Mouse (Mus musculus): ENCODE measurements around the gene Ltf. TPM values are rescaled to one million over a fixed set of nuclear protein-coding genes. Genes with fewer than 3 reads are reported as not detected.
A peak's percentile ranks its signal among the peaks of the same experiment; 100 is the strongest.

Gene Ltf
- polyA plus RNA-seq, 1 experiment from 2014 or later, result 2.0 TPM

DNA sequence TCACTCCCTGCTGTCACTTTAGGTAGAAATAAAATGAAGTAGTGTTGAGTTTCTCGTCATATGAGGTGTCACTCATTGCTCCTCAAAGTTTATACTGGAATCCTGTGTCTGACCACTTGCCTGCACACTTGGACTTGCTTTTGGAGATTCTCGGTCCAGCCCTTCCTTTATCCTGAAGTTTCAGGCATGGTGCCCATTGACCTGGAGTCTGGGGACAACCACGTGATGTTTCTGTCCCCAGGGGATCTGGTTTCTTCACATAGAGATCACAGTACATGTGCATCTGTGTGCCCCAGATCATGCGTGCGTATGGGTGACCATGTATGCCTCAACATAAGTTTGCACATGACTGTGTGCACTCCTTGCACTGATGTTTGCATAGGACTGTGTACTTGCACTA lies 23.2 kb downstream of the Ltf start:
- no peaks in the 10 kb centered on the region for H3K36me3 ChIP-seq
- ATAC-seq (ENCODE audit: insufficient number of reproducible peaks, low FRiP score, low TSS enrichment, low read depth), result no peak

DNA sequence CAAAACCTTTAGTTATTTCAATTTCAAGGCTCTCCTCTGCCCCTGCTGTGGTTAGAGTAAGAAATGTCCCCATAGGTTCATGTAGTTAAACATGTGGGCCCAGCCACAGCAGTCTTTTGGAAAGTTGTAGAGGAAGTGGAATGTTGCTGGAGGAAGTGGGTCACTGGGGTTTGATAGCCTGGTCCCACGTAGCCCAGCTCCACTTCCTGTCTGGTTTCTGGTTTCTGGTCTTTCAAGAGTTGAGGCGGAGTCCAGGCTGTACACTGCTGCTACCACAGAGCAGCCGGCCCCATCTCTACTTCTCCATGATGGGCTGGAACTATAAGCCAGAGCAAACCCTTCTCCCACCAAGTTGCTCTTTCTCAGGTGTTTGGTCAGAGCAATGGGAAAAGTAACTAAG lies 27.2 kb downstream of the Ltf start:
- 49% methylated on average over 3 of the region's 3 CpGs for WGBS
- Histone ChIP-seq H3K9ac (no peak overlapping the region), H3K9me3 (no peaks in the 10 kb centered on the region), H3K27ac (no peak overlapping the region), H3K4me1 (no peaks in the 10 kb centered on the region), H3K4me2 (no peak overlapping the region), H3K4me3 (no peak overlapping the region), H3K27me3 (no peaks in the 10 kb centered on the region), H3K36me3 (no peaks in the 10 kb centered on the region)
- ATAC-seq (ENCODE audit: insufficient number of reproducible peaks, low FRiP score, low TSS enrichment, low read depth), result no peak

More for the DNA sequence above, 23.2 kb downstream of the Ltf start:
- Histone ChIP-seq H3K27ac (no peak overlapping the region), H3K4me1 (no peaks in the 10 kb centered on the region), H3K27me3 (no peaks in the 10 kb centered on the region), H3K9ac (no peak overlapping the region), H3K4me3 (no peak overlapping the region), H3K9me3 (no peaks in the 10 kb centered on the region), H3K4me2 (no peak overlapping the region)
- WGBS, result 90% methylated on average over 5 of the region's 5 CpGs

DNA sequence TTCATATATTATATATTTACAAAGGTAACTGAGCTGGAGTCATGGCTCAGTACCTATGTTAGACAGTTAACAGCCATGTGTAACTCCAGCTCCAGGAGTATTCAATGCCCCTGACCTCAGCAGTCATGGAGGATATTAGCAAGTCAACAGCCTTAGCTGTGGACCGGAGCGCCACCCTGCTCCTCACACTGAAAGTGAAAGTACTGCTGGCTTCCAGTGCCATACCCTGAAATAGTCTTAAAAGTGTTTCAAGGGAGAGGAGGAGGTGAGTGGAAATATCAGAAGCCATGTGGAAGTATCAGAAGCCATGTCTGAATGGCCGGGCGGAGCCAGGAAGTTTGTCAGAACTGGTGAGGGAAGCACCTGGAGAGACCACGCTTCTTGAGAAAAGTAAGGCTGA lies 28.2 kb downstream of the Ltf start:
- H3K27ac ChIP-seq, result no peak overlapping the region
- WGBS, result 88% methylated on average over 5 of the region's 5 CpGs
- no peak for ATAC-seq (ENCODE audit: insufficient number of reproducible peaks, low FRiP score, low TSS enrichment, low read depth)

DNA sequence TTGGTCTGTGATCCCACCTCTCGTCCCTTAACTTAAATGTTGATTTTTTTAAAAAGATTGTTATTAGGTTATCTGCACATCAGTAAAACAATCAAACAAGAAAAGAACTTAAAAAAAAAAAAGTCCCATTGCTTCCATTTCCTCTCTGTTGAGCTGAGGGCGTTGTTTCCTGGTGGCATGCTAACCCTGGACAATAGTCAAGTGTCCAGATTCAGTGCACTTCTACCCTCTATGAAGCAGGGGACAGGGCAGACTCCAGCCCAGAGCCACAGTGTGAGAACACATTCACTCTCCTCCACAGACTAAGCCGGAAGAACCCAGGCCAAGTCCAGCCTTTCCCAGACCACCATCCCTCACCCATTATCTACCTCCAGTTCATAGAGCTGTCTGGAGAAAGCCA lies 29.4 kb downstream of the Ltf start:
- Histone ChIP-seq H3K4me2 (no peak overlapping the region), H3K4me3 (no peak overlapping the region), H3K27ac (no peak overlapping the region), H3K9ac (no peak overlapping the region), H3K36me3 (no peaks in the 10 kb centered on the region), H3K27me3 (no peaks in the 10 kb centered on the region), H3K4me1 (no peaks in the 10 kb centered on the region), H3K9me3 (no peaks in the 10 kb centered on the region)
- WGBS, result 76% methylated on average over 3 of the region's 3 CpGs
- no peak for ATAC-seq (ENCODE audit: insufficient number of reproducible peaks, low FRiP score, low TSS enrichment, low read depth)

More for the DNA sequence above, 28.2 kb downstream of the Ltf start:
- Histone ChIP-seq H3K9ac (no peak overlapping the region), H3K9me3 (no peaks in the 10 kb centered on the region), H3K36me3 (no peaks in the 10 kb centered on the region), H3K27me3 (no peaks in the 10 kb centered on the region), H3K4me1 (no peaks in the 10 kb centered on the region), H3K4me3 (no peak overlapping the region), H3K4me2 (no peak overlapping the region)

DNA sequence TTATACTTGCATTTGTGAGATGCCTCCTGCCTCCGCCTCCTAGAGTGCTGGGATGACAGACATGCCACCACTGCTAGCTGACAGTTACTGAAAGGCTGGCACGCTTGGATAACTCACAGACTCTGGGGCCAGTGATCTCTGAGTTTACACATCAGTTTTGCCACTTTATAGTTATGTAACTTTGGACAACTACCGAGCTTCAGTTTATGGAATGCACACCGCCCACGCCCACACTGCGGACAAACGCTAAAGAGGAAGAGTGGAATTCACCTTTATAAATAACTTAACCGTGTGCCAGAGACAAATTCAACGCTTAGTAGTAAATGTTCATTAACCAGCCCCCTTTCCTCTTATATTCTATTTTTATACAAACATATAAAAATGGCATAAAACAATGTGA lies 35.9 kb downstream of the Ltf start:
- ATAC-seq (ENCODE audit: insufficient number of reproducible peaks, low FRiP score, low TSS enrichment, low read depth), result no peak

DNA sequence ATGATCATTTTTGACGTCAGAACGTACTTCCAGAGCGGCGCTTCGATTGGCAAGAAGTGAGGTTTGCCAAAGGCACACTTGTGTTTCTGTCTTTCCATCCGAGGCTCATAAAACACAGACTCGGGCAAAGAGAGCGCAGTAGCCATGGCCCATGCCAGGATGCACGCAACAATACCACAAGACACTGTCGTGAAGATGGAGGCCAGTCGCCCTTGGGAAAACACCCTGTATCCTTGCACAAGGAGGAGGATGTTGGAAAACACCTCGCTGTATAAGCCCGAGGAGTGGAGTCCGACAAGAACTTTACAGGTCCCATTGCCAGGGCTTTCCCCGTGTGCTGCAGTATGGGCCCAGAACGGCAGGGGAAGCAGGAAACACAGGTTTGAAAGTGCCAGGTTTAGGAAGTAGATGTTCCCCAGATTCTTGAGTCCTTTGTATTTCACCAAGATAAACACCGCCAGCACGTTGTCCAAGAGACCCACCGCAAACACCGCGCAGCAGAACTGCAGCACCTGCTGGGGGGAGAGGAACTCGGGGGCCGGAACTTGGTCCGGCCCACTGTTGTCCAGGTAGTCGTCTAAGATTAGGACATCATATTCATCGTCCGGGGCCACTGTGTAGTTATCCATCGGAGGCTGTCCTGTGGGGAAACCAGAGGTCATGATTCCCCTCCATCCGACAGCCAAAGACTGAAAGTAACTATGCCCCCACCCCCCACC lies 36.9 kb downstream of the Ltf start:
- Histone ChIP-seq H3K9ac (no peak overlapping the region), H3K4me3 (peak overlapping the region; percentile 42), H3K27ac (no peak overlapping the region), H3K4me1 (peaks cover 15% of the 10 kb centered on the region), H3K4me2 (peak overlapping the region; percentile 54), H3K27me3 (no peaks in the 10 kb centered on the region), H3K36me3 (no peaks in the 10 kb centered on the region), H3K9me3 (no peaks in the 10 kb centered on the region)
- WGBS, result 59% methylated on average over 29 of the region's 29 CpGs
- no peak for ATAC-seq (ENCODE audit: insufficient number of reproducible peaks, low FRiP score, low TSS enrichment, low read depth)

More for the DNA sequence above, 35.9 kb downstream of the Ltf start:
- no peak overlapping the region for H3K9ac ChIP-seq
- no peaks in the 10 kb centered on the region for H3K27me3 ChIP-seq
- no peaks in the 10 kb centered on the region for H3K9me3 ChIP-seq
- H3K4me1 ChIP-seq, result peaks cover 15% of the 10 kb centered on the region
- no peak overlapping the region for H3K27ac ChIP-seq
- H3K36me3 ChIP-seq, result no peaks in the 10 kb centered on the region
- H3K4me2 ChIP-seq, result no peak overlapping the region
- WGBS, result 73% methylated on average over 9 of the region's 9 CpGs
- H3K4me3 ChIP-seq, result no peak overlapping the region

DNA sequence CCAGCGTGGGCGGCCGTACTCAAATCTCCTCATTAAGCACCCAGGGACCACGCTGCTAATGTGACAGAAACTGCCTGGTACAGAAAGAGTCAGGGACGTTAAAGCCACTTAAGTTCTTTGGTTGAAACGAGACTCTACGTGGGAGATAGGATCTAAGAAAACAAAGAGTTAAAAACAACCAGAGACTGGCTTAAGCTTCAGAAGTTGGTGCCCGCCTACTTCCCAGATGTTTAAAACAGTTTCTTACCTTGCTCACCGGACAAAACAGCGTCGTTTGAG lies 37.4 kb downstream of the Ltf start:
- H3K4me1 ChIP-seq, result peaks cover 15% of the 10 kb centered on the region
- no peak overlapping the region for H3K27ac ChIP-seq
- 8% methylated on average over 11 of the region's 11 CpGs for WGBS
- no peaks in the 10 kb centered on the region for H3K27me3 ChIP-seq
- peak overlapping the region; percentile 54 for H3K4me2 ChIP-seq
- no peaks in the 10 kb centered on the region for H3K36me3 ChIP-seq
- H3K4me3 ChIP-seq, result peak overlapping the region; percentile 42
- no peak overlapping the region for H3K9ac ChIP-seq
- ATAC-seq (ENCODE audit: insufficient number of reproducible peaks, low FRiP score, low TSS enrichment, low read depth), result no peak
- no peaks in the 10 kb centered on the region for H3K9me3 ChIP-seq

DNA sequence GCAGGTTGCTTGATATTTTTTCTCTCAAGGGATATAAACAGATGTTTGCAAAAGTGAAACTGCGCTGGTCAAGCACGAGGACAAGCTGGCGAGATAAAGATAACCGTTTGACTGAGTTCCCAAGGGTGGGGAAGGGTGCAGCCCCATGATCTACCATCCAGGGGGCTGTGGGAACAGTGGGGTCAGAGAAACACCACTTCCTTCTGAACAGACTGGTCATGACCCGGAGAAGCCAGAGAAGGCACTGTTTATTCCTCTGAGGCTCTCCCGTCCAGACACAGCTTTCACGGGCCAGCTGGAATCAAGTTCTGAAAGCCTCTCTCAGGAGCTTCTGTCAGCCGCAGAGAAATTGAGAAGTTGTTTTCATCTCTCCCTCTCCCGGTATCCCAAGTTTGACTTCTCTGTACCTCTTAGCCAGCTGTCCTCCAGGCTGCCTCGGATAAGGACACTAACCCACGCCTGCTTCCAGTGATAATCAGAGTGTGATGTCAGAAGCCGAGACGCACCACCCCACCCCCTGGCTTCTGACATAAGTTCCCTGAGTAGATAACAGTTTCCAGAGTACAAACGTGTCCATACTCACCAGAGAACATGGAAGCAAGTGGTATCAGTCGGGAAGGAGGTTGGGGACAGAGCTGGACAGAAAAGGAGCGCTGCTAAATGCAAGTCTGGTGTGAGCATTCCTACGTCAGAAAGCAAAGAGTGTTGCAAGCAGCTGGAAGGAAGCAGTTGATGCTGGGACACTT lies 37.9 kb downstream of the Ltf start, which contains the start of gene Ccrl2:
Ccrl2 (minus strand) TSS at position 722 of the 746 bp plus-strand sequence.
- no peaks in the 10 kb centered on the region for H3K27me3 ChIP-seq
- peak within 1 kb of the TSS; percentile 42 for H3K4me3 ChIP-seq
- ATAC-seq (ENCODE audit: insufficient number of reproducible peaks, low FRiP score, low TSS enrichment, low read depth), result no peak
- H3K27ac ChIP-seq, result no peak within 1 kb of the TSS
- H3K9me3 ChIP-seq, result no peaks in the 10 kb centered on the region
- peaks cover 15% of the 10 kb centered on the region for H3K4me1 ChIP-seq
- no peaks in the 10 kb centered on the region for H3K36me3 ChIP-seq
- peak within 1 kb of the TSS; percentile 54 for H3K4me2 ChIP-seq
- 15% methylated on average over 17 of the region's 17 CpGs for WGBS
- no peak within 1 kb of the TSS for H3K9ac ChIP-seq

DNA sequence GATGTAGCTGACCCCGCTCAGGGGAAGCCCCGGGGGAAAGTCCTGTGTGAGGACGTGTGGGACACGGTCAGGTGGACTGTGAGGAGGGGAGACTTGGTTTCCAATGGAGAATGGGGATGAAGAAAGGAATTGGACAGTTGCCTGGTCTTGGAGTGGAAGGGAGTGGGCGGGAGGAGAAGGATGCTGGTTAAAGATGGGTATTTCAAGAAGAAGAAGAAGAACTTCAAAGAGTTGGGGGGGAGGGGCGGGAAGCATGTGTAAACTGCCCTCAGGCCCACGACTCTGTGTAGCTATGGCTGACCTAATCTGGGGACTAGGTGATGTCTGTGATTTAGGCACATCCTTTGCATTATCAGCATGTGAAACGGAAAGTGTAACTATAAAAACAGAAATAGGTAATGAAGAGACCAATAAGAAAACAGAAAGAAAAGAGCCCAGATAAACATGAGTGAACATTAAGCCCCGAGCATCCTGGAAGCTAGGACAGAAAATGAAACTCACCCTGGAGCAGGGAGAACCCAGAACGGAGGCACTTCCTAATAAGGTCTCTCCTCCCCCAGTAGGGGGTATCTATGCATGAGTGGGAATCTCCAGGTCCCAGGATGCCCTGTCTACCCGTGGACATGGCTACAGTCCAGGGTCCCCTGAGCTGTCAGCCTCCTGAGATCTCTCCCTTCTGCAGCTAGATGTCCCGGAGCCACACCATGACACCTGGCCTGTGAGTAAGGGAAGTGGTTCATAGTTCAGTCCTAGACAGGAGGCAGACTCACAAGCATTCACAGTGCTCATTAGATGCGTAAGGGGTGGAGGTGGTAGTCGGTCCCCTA lies 38.7 kb downstream of the Ltf start:
- no peak overlapping the region for H3K9ac ChIP-seq
- H3K36me3 ChIP-seq, result no peaks in the 10 kb centered on the region
- H3K4me1 ChIP-seq, result peaks cover 15% of the 10 kb centered on the region
- no peaks in the 10 kb centered on the region for H3K9me3 ChIP-seq
- H3K4me3 ChIP-seq, result no peak overlapping the region
- no peaks in the 10 kb centered on the region for H3K27me3 ChIP-seq
- ATAC-seq (ENCODE audit: insufficient number of reproducible peaks, low FRiP score, low TSS enrichment, low read depth), result no peak
- peak overlapping the region; percentile 54 for H3K4me2 ChIP-seq
- no peak overlapping the region for H3K27ac ChIP-seq
- WGBS, result 55% methylated on average over 14 of the region's 14 CpGs

DNA sequence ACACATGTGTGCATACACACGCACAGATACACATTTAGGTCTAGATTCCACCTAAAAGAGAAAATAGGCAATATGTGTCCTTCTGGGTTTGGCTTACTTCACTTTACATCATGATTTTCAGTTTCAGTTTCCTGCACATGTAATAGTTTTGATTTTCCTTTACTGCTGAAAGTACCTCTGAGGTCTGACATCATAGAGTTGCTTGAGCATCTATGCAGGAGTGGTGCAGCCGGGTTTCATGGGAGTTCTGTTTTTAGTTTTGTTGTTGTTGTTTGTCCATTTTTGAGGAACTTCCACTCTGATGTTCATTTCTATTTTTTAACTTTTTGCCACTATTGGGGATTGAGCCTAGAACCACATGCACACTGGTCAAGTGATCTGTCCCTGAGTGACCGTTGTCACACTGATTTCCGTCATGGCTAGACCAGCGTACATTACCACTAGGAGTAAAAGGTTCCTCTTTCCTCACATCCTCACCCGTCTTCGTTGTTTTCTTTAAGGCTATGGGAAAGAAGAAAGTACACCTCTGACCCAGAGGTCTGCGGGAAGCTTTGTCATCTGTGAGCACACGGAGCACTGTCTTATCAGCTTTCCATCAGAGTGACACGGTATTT lies 40.0 kb downstream of the Ltf start:
- no peak overlapping the region for H3K27ac ChIP-seq
- ATAC-seq (ENCODE audit: insufficient number of reproducible peaks, low FRiP score, low TSS enrichment, low read depth), result no peak

DNA sequence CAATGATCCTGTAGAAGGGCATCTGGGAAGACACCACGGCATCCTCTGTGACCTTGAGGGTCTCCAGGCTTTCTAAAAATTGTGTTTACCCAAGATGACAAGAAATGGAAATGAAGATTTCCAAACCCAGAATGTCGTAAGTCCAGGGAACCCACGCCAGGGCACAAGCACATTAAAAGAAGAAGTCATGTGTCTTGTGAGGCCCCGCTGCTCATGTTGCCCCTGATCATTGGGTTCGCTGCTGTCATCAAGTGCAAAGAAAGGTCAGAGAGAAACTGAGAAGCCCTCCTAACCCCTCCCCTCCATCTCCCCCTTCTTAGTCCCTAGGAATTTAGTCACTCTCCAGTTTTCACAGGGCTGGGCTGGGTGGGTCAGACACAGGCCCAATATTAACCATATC lies 43.8 kb downstream of the Ltf start:
- 68% methylated on average over 5 of the region's 5 CpGs for WGBS
- Histone ChIP-seq H3K4me2 (no peak overlapping the region), H3K36me3 (no peaks in the 10 kb centered on the region), H3K27me3 (no peaks in the 10 kb centered on the region), H3K4me1 (no peaks in the 10 kb centered on the region), H3K9ac (no peak overlapping the region), H3K27ac (no peak overlapping the region), H3K4me3 (no peak overlapping the region), H3K9me3 (no peaks in the 10 kb centered on the region)
- ATAC-seq (ENCODE audit: insufficient number of reproducible peaks, low FRiP score, low TSS enrichment, low read depth), result no peak

More for the DNA sequence above, 40.0 kb downstream of the Ltf start:
- Histone ChIP-seq H3K4me3 (no peak overlapping the region), H3K4me1 (peaks cover 15% of the 10 kb centered on the region), H3K4me2 (no peak overlapping the region), H3K27me3 (no peaks in the 10 kb centered on the region), H3K9ac (no peak overlapping the region), H3K9me3 (no peaks in the 10 kb centered on the region), H3K36me3 (no peaks in the 10 kb centered on the region)
- 64% methylated on average over 10 of the region's 10 CpGs for WGBS

All from limb, embryonic 15.5 days (tissue).